Mouse (Mus musculus): ENCODE data around the gene Rundc3b.
A peak's percentile ranks its signal among the peaks of the same experiment; 100 is the strongest.

Gene Rundc3b

DNA sequence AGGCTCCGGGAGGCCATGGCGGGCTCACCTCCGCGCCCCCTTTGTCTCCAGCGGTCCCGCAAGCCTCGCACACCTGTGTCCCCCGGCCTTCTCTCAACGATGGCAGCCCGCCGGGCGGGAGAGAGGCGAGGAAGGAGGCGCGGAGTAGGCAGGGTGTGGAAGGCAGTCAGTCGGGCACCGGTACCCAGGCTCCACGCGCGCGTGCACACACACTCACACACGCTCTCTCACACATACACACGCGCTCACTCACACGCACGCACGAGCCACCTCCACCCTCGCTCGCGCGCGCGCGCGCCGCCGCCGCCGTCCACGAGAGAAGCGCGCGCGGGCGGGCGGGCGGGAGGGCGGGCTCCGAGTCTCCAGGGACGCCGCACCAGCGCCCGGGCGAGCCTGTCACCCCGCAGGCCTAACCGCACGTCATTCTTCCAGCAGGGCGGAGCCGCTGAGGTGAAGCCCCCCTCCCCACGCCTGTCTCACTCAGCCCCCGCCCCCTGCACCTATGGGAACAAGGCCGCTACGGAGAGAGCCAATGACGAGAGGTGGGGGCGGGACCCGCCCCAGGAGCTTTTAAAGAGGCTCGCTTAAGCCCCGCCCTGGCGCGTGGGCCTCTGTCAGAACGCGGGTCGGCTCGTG is at the start of gene Rundc3b:
Gene Rundc3b (minus strand): TSS at position 357 of the 636 bp plus-strand sequence.
- DNase-seq: peak; percentile 96

DNA sequence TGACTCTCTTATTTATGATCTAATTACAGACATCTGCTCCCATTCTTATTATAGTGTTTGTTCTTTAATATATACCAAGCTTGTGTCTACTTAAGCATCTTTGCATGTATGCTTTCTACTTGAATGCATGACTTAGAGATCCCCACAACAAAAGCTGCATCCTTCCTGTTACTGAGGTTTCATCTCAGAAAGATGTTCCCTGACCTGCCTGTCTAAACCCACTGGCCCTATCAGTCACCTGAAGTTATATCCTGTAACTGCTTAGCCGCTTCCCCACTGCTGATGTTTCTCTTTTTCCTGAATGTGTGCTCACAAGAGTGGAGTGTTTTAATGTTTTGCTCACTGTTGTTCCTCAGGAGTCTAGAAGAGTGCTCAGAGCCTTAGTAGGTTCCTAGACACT is 46.9 kb upstream of the Rundc3b start:
- no peak for DNase-seq

DNA sequence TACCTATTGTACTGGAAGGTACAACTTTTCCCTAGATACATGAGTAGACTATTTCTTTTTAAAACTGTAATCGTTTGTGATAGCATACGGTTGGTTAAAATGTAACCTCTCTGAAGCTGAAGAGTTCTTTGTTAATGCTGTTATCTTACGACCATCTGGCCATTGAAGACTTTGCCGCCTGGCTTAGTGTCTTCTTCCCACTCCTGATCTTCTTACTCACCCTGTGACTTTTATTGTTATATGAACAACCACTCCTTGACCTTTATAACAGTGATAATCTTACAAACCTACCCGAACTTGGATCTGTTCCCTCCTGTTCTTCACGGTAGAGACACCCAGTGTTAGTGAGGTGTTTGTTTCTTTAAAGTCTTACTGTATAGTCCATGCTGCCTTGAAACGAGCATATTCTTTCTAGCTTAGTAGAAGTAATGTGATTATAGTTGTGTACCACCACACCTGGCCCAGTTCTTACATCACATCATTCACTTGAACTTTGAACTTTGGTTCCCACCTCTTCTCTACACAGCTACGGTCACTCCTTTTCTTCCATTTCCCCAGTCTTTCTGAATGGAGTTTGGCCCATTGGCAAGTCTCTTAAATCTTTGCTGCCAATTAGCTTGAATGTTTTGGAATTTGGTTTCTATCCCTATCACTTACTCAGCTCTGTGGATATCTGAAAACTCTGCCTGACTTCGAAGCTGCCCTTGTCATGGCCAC is 45.2 kb upstream of the Rundc3b start:
- no peak for DNase-seq

DNA sequence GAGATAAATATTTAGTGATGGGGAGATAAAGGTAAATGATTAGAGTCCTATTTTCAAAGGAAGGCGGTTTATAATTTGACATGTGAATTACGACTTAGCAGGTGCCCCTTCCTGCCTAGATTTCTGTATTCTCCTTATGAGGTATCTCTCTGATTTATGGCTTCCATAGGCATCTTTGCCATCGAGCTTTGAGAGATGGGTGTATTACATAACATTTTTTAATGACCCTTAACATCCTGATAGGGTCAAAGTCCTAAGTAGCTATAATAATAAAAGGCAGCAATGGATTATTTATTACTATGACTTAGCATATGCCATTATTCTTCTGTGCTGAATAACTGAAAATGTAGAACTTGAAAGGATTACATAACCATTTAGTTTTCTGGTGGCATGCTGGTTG is 41.9 kb upstream of the Rundc3b start:
- DNase-seq: no peak

DNA sequence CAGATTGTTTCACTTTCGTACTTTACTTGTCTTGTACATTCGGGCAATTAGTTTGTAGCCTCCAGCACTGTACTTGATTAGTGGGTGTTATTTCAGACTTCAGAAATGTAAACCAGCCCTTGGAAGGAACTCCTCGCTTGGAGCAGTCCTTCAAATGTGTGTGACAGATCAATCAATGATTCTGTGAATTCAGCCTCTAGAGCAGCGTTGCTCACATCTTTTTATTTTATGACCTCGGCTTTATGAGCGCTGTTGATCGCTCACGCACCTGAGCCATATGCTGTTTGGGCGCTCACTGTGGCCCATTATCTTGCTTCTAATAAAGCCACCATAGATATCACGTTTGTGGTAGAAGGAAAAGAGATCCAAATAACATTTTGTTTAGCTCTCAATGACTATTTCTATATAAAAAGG is 38.0 kb upstream of the Rundc3b start:
- no peak for DNase-seq

DNA sequence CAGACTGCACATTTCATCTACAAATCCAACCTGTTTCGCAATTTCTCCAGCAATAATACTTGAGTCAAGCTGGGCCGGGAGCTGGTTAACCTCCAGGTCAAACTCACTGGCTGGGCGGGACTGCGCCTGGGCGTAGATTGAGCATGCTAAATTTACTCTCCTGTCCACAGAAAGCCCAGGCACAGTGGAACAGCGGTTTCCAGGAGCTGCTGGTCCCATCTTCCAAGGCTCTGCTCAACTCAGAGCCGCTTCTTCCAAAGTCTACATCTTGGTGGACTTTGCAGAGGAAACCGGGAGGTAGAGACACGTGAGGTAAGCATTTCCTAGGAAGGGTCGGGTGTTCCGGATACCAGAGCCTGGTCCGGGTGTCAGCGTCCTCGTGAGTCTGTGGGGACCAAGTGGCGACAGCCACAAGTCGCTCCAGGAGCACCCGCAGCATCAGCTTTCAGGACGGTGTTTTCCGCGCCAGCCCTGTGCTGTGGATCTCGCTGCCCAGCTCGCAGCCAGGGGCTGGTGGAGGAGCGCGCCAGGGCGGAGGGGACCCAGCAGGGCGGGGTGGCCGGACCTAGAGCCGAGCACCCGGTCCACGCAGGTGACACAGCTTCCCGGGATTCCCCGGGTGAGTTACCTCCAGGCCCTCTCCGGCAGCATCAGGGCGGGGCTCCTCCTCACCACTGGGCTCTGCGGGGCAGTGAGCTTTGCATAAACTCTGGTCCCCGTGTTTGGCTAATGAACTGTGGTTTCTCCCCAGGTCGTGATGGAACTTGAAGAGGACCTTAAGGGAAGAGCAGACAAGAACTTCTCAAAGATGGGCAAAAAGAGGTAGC is 37.4 kb upstream of the Rundc3b start, which contains the start of gene Abcb1a:
Gene Abcb1a (plus strand): TSS at position 167 of the 827 bp plus-strand sequence.
- DNase-seq: peak; percentile 42

DNA sequence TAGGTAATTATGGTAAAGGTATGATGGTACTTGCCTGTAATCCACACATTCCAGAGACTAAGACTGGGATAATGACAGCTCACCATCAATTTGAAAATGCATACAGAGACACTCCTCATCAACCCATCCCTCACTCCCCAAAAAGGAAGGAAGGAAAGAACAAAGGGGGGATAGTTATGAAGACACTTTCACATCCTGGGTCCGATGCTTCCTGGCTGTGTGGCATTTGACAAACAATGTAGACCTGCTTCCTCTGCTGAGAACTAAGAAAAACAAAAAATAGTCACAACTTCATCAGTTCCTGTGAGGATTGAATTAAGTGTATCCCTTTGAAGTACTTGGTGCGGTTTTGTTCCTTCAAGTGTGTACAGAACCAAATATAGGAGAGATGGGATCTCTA is 29.3 kb upstream of the Rundc3b start:
- DNase-seq: no peak

DNA sequence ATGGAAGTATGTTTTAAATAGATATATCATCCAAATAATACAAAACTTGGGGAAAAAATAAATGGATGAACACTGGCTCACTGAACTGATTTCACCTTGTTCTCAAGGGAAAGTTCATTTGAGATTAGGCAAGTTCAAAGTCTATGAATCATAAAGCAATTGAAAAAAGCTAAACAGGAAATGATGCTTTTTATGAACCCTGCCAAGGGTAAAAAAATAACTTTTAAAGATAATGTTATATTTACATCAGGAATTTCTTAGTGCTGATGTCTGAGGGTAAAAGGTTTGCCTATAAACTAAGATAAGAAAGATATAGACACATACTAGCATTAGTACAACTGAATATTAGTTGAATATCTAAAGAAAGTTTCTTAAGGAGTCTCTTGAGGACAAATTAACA is 26.0 kb upstream of the Rundc3b start:
- DNase-seq: no peak

DNA sequence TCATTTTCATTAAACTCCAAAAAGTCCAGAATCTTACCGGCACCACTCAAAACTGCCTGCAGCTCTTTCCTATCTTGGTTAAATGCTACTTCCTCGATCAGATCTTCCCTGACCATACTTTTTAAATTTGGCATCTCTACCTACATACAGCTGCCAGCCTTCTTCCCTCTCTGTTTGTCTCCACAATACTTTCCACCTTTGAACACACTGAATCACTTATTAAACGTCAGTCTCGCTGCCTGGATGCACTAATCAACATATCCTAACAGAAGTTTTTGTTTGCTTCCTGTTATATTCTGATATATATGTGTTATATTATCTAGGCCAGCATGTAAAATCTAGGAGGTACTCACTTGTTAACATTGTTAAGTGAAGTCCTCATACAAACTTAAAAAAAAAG is 25.5 kb upstream of the Rundc3b start:
- no peak for DNase-seq

DNA sequence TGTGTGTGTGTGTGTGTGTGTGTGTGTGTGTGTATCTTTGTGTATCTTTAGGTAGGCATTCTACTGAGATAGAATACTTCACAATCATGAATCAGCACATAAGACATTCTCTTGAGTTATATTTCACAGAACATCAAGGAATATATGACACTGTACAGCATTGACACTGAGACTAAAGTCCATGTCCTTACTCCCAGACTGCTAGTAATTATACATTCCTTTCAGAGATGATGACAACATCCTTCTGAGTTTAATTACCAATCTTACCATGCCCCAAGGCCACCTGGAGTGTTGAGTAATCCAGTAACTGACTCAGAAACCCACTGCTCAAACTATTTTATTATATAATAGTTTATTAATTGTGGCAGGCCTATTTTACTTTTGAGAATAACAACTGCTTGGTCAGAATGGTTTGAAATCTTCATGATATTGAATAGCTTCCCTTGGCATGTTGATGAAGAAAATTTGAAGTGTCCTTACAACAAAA is 11.8 kb upstream of the Rundc3b start:
- no peak for DNase-seq

DNA sequence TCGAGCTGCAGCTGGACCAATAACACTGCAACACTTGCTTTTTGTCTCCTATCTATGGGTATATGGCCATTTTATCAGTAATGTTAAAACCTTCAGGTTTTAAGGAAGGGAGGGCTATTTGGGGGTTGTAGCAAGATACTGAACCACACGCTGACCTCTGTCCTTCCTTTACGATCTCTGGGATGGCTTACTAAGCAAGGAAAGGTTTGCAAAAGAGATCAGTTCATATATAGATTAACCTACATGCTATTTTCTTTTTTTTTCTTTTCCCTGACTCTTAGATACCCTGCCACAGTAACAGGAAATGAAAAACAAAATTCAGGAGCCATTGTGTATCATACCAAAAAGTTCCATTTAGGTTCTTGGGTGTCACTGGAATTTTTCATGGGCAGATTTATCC is 10.1 kb upstream of the Rundc3b start:
- DNase-seq: no peak

DNA sequence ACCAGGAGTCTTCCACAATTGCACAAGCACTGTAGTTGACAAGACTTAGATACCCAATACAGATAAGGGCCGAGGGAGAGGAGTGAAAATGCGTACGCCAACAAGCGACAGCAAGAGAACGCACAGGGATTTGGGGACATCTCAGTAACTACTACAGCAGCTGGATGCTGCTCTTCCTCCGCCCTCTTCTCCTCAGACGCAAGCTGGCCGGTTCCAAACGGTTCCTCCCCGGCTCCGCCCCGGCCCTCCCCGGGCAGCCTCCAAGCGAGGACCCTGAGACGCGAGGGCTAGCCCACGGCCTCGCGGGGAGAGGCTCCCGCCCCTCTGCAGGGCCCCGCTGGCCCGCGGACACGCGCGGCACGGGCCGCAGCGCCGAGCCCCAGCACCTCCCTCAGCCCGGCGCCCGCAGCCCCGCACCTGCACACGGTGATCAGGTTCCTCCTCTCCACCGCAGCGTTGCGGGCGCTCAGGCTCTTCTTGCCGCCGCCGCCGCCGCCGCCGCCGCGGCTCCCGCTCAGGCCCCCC is 619 bp downstream of the Rundc3b start:
- peak; percentile 66 for DNase-seq

DNA sequence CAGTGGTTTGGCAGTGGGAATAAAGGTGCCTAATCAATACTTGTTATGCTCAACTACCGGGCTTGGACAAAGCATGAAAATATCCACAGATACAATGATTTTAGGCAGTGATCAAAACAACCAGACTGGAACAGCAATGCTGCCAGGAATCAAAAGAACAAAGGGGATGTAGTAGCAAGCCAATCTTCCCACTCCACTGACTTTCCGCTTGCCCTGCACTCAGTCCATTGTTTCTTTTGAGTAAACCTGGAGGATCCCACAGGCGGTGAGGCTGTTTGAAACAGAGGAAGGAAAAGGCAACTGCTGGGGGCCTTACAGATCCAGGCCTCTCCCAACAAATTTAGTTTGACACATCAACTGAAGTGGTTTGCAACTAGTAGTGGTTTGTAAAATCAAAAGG is 51.6 kb downstream of the Rundc3b start:
- no peak for DNase-seq

DNA sequence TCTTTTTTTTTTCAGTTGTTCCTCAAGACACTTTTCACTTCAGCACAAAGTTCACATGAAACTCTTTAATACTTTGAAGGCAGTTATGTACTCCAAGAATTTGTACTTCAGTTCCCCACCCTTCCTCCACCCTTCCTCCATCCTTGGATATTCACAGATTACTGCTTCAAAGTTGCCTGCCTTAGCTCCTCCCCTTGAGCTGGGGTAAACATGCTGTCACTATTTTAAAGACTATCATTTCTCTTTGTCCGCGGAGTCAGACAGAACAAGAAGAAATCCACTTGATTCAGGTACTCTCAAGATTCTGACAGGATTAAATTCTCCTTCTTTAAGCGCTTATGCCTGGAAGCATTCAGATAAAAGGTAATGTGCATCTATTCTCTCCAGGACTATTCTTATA is 55.9 kb downstream of the Rundc3b start:
- DNase-seq: no peak

DNA sequence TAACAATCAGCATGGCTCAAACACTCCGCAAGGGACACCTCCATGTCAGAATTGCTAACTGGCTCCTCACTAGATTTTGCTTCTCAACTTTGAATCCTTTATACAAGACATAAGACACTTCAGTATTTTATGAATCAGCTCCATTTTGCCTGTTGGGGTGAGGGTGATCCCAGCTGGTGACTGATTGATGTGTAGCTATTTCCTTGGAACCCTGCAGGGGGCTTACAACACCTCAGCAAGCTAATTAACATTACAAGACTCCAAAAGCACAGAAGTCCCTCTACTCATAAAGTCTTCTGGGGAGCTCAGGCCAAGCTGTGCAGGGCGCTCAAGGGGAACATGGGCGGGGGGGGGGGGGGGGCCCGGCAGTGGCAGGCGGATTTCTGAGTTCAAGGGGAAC is 78.2 kb downstream of the Rundc3b start:
- DNase-seq: no peak

DNA sequence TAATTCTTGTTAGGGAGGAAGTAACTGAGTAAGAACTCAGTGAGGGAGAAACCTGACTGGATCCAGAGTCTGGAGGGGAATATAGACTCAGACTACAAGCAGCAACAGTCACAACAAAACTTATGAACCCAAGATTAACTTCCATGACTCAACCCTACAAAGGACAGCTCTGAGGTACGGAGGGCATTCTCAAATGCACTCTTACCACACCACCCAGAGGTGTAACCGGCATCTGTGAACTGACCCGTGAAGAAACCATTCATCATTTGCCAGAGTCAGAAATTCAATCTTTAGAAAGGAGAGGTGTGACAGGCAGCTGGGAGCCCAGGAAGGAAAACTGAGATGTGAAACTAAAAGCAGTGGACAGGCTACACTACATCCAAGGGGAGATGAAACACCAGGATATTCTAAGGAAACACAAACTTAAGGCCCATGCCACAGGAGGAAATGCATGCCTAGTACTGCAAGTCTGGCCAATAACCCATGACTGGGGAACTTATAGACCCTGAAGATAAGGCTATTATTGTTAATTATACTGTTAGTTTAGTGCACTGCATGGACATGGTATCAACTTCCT is 80.0 kb downstream of the Rundc3b start:
- no peak for DNase-seq

DNA sequence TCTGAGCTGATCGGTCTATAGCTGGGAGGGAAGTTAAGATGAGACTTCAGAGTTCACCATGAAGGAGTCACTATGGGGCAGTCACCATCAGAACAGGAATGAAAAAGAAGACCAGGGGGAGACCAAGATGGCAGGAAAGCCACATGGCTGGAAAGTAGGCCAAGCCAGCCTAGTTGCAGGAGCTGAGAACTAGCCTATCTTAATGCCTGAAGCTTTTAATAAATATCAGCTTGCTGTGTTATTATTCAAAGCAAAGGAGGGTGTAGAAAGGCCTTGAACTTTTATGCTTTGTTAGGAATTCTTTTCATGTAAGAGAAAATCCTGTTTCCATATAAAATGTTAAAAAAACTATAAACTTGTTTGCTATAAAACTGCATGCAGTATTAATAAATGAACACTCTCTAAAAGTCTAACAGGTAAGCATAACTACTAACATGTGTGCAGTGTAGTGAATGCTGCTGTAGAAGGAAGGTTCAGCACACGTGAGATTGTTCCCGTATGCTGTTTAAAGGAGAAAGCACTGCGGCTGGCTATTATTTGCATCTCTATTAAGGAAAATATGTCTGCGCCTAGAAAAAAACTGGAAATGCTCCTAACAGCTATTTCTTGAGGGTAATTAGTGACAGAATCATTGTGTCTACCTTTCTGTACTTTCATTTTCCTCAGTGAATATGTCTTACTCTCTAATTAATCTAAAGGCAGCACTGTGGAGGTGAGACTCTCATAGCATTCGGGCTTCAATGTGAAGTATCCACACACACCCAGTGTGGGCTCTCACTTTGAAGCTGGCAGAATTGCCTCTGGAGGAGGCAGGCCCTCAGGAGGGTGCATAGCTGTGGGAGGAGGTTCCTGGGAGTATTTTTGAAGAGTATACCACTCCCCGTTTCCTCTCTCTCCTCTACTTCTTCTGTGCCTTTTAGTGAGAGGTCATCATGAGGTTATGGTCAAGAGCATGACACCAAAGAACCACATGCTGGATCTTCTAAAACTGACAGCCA is 81.3 kb downstream of the Rundc3b start:
- DNase-seq: no peak

DNA sequence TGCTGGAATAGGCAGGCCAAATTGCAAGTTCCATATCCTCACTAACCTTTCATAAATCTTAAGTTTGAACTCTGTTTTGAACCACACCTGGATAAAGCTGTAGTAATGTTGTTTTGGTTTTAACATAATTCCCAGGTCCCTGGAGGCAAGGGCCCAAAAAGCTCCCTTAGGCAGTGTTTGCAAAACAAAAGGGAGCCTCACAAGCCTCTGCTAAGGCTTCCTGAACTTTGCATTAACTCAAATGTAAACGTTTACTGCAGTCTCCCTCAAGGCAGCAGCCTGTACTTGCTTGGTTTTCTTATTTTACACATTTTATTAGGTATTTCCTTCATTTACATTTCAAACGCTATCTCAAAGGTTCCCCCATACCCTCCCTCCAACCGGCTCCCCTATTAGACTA is 103.7 kb downstream of the Rundc3b start:
- no peak for DNase-seq

DNA sequence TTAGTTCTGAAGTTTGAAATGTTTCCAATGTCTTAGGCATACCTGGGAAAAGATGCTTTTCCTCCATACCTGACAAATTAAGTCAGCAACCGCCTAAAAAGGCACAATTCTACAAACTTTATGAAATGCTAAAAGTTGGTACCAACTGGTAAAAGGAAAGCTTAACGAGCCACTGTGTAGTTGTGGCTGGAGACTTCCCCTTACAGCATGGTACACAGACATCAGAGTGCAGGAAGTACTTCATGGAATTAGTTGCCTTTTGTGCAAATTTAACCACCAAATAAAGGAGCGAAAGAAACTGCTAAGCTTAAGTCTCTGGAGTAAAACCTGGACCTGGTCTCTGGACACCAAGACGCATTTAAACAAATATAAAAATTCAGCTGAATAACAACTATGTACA is 131.0 kb downstream of the Rundc3b start:
- no peak for DNase-seq

DNA sequence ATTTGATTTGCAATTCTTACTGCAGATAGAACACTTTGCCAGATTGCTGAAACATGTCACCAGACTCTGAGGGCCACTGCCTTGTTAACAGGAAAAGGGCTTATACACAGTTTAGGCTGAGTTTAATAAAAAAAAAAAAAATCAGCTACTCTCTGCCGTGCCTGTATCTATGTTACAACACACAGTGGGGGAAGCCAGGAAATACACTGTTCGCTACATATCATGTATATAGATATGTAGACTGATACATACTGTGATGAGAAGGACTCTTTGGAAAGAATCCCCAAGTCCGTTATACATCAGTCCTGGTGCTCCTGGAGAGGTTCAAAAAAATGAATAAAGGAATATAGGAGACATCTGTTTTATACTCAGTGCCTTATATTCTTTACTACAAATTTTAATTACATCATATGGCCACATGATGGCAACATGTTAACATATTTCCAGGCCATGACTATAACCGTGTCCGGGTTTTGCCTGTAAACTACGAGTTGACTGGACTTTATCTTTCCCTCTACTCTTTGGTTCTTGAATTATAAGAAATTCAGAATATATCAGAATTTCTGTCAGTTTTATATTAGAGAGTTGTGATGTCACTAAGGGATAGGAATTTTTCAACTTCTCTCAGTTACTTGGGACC is 133.2 kb downstream of the Rundc3b start:
- DNase-seq: no peak

DNA sequence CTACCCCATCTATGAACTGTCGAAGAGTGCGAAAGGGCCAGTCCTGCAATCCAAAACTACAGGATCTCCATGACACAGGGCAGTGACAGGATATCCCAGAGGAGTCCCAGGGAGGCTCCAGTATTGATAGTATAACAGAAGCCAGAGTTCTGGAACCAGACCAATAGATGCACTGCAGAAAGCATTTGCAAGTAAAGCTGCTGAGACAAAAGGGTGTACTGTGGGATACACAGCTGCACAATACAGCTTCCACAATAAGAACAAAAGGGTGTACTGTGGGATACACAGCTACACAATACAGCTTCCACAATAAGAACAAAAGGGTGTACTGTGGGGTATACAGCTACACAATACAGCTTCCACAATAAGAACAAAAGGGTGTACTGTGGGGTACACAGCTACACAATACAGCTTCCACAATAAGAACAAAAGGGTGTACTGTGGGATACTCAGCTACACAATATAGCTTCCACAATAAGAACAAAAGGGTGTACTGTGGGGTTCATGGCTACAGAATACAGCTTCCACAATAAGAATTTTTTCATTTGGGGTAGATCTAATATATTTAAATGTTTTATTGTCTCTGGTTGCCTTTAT is 134.0 kb downstream of the Rundc3b start:
- DNase-seq: no peak
